Mouse (Mus musculus): ENCODE measurements around the gene Rita1. TPM values are rescaled to one million over a fixed set of nuclear protein-coding genes. Genes with fewer than 3 reads are reported as not detected.

The Rita1 gene
- 16.8 and 19.2 TPM in 2 replicates for polyA plus RNA-seq (2016; fragmentation: Nextera tagmentation; extraction: Ambion mirVana)

GRCm38 (mm10) chr5:120612442-120612821, at the start of gene Rita1, which contains the start of gene Ddx54:
Gene Rita1 (minus strand): TSS chr5:120612589.
Gene Ddx54 (plus strand): TSS chr5:120612739.
- Histone ChIP-seq H3K4me1 (peaks cover 18% of the 10 kb centered on the region), H3K4me2 (replicated peaks) (peak within 1 kb of the TSS; percentile 91), H3K27ac (peak within 1 kb of the TSS; percentile 76), H3K27me3 (no peaks in the 10 kb centered on the region), H3K4me3 (peak within 1 kb of the TSS; percentile 64), H3K9ac (peak within 1 kb of the TSS; percentile 66), H3K9me3 (replicated peaks) (0 out of 2 replicates have a peak, but pooled peaks cover 4% of the 10 kb centered on the region), H3K36me3 (peaks cover 27% of the 10 kb centered on the region)
- ATAC-seq (ENCODE audit: low FRiP score): peak; percentile 88
- under 1% methylated on average over 22 of the region's 22 CpGs for WGBS

- Histone ChIP-seq H3K9ac (no peak overlapping the region), H3K4me2 (replicated peaks) (no peak overlapping the region), H3K4me3 (no peak overlapping the region), H3K9me3 (replicated peaks) (no peaks in the 10 kb centered on the region), H3K4me1 (peaks cover 3% of the 10 kb centered on the region; the same call in 1 of the 2 replicates), H3K36me3 (no peaks in the 10 kb centered on the region), H3K27me3 (peaks cover 16% of the 10 kb centered on the region), H3K27ac (no peak overlapping the region)
- no peak for ATAC-seq (ENCODE audit: low FRiP score)
- 28% methylated on average over 5 of the region's 5 CpGs for WGBS
These were observed 48.4 kb upstream of the Rita1 start for GRCm38 (mm10) chr5:120660816-120661215.

- Histone ChIP-seq H3K27me3 (peaks cover 7% of the 10 kb centered on the region), H3K9ac (no peak overlapping the region), H3K4me1 (peaks cover 5% of the 10 kb centered on the region; the same call in 1 of the 2 replicates), H3K9me3 (replicated peaks) (no peaks in the 10 kb centered on the region), H3K4me3 (no peak overlapping the region), H3K27ac (no peak overlapping the region), H3K36me3 (no peaks in the 10 kb centered on the region), H3K4me2 (replicated peaks) (no peak overlapping the region)
- ATAC-seq (ENCODE audit: low FRiP score): no peak
- WGBS: 88% methylated on average over 12 of the region's 12 CpGs
These were observed 43.9 kb upstream of the Rita1 start for GRCm38 (mm10) chr5:120656281-120656751.

- Histone ChIP-seq H3K9ac (no peak overlapping the region), H3K4me3 (no peak overlapping the region), H3K27me3 (peaks cover 31% of the 10 kb centered on the region), H3K4me2 (replicated peaks) (no peak overlapping the region), H3K36me3 (no peaks in the 10 kb centered on the region), H3K9me3 (replicated peaks) (no peaks in the 10 kb centered on the region), H3K27ac (no peak overlapping the region), H3K4me1 (peaks cover 8% of the 10 kb centered on the region)
- no peak for ATAC-seq (ENCODE audit: low FRiP score)
- WGBS: 95% methylated on average over 2 of the region's 2 CpGs
These were observed 41.5 kb upstream of the Rita1 start for GRCm38 (mm10) chr5:120653873-120654272.

GRCm38 (mm10) chr5:120652915-120653701, 40.7 kb upstream of the Rita1 start:
- no peak overlapping the region for H3K27ac ChIP-seq
- no peaks in the 10 kb centered on the region for H3K9me3 ChIP-seq (replicated peaks)
- H3K9ac ChIP-seq: no peak overlapping the region
- no peaks in the 10 kb centered on the region for H3K36me3 ChIP-seq
- 82% methylated on average over 28 of the region's 28 CpGs for WGBS
- H3K4me3 ChIP-seq: no peak overlapping the region
- H3K4me1 ChIP-seq: peaks cover 13% of the 10 kb centered on the region
- no peak overlapping the region for H3K4me2 ChIP-seq (replicated peaks)
- no peak for ATAC-seq (ENCODE audit: low FRiP score)
- H3K27me3 ChIP-seq: peaks cover 38% of the 10 kb centered on the region

- Histone ChIP-seq H3K4me1 (peaks cover 13% of the 10 kb centered on the region), H3K4me3 (no peak overlapping the region)
- 87% methylated on average over 5 of the region's 5 CpGs for WGBS
These were observed 38.8 kb upstream of the Rita1 start for GRCm38 (mm10) chr5:120651230-120651629.

GRCm38 (mm10) chr5:120649938-120650337, 37.5 kb upstream of the Rita1 start:
- 24% methylated on average over 13 of the region's 13 CpGs for WGBS
- peaks cover 61% of the 10 kb centered on the region for H3K27me3 ChIP-seq
- H3K9me3 ChIP-seq (replicated peaks): no peaks in the 10 kb centered on the region
- no peak overlapping the region for H3K27ac ChIP-seq
- no peak for ATAC-seq (ENCODE audit: low FRiP score)
- no peak overlapping the region for H3K9ac ChIP-seq
- H3K4me1 ChIP-seq: peaks cover 13% of the 10 kb centered on the region
- no peak overlapping the region for H3K4me3 ChIP-seq
- no peak overlapping the region for H3K4me2 ChIP-seq (replicated peaks)
- no peaks in the 10 kb centered on the region for H3K36me3 ChIP-seq

More at GRCm38 (mm10) chr5:120651230-120651629, 38.8 kb upstream of the Rita1 start:
- H3K36me3 ChIP-seq: no peaks in the 10 kb centered on the region
- H3K9ac ChIP-seq: no peak overlapping the region
- peaks cover 57% of the 10 kb centered on the region for H3K27me3 ChIP-seq
- no peak for ATAC-seq (ENCODE audit: low FRiP score)
- no peak overlapping the region for H3K4me2 ChIP-seq (replicated peaks)
- no peak overlapping the region for H3K27ac ChIP-seq
- no peaks in the 10 kb centered on the region for H3K9me3 ChIP-seq (replicated peaks)

GRCm38 (mm10) chr5:120649374-120649933, 37.1 kb upstream of the Rita1 start:
- Histone ChIP-seq H3K4me1 (peaks cover 13% of the 10 kb centered on the region), H3K4me2 (replicated peaks) (peak overlapping the region; percentile 43), H3K9ac (no peak overlapping the region), H3K4me3 (peak overlapping the region; percentile 16), H3K27me3 (peaks cover 61% of the 10 kb centered on the region), H3K27ac (no peak overlapping the region), H3K36me3 (no peaks in the 10 kb centered on the region), H3K9me3 (replicated peaks) (no peaks in the 10 kb centered on the region)
- ATAC-seq (ENCODE audit: low FRiP score): no peak
- WGBS: 6% methylated on average over 21 of the region's 21 CpGs

- no peak for ATAC-seq (ENCODE audit: low FRiP score)
- Histone ChIP-seq H3K4me3 (peak within 1 kb of the TSS; percentile 16), H3K9me3 (replicated peaks) (no peaks in the 10 kb centered on the region), H3K27ac (no peak within 1 kb of the TSS), H3K4me1 (peaks cover 13% of the 10 kb centered on the region), H3K4me2 (replicated peaks) (peak within 1 kb of the TSS; percentile 43), H3K9ac (no peak within 1 kb of the TSS), H3K27me3 (peaks cover 64% of the 10 kb centered on the region), H3K36me3 (no peaks in the 10 kb centered on the region)
- WGBS: 2% methylated on average over 53 of the region's 53 CpGs
These were observed 36.4 kb upstream of the Rita1 start, which contains the start of gene Rasal1 for GRCm38 (mm10) chr5:120648569-120649373. Gene Rasal1 (plus strand): TSS chr5:120648812.

GRCm38 (mm10) chr5:120647814-120648491, 35.6 kb upstream of the Rita1 start:
- no peak overlapping the region for H3K27ac ChIP-seq
- peaks cover 63% of the 10 kb centered on the region for H3K27me3 ChIP-seq
- ATAC-seq (ENCODE audit: low FRiP score): no peak
- no peak overlapping the region for H3K4me3 ChIP-seq
- 52% methylated on average over 12 of the region's 12 CpGs for WGBS
- H3K36me3 ChIP-seq: no peaks in the 10 kb centered on the region
- no peak overlapping the region for H3K4me2 ChIP-seq (replicated peaks)
- H3K9ac ChIP-seq: no peak overlapping the region
- H3K9me3 ChIP-seq (replicated peaks): no peaks in the 10 kb centered on the region
- peaks cover 10% of the 10 kb centered on the region for H3K4me1 ChIP-seq

- WGBS: 72% methylated on average over 4 of the region's 4 CpGs
- no peaks in the 10 kb centered on the region for H3K36me3 ChIP-seq
These were observed 35.0 kb upstream of the Rita1 start for GRCm38 (mm10) chr5:120647361-120647760.

More at GRCm38 (mm10) chr5:120647361-120647760, 35.0 kb upstream of the Rita1 start:
- Histone ChIP-seq H3K9ac (no peak overlapping the region), H3K27ac (no peak overlapping the region), H3K27me3 (peaks cover 61% of the 10 kb centered on the region), H3K4me2 (replicated peaks) (no peak overlapping the region), H3K9me3 (replicated peaks) (no peaks in the 10 kb centered on the region), H3K4me1 (peaks cover 10% of the 10 kb centered on the region), H3K4me3 (no peak overlapping the region)
- no peak for ATAC-seq (ENCODE audit: low FRiP score)

Data from hindbrain, embryonic 12.5 days (tissue).